Mouse (Mus musculus) bone marrow, adult 2 months (tissue): ENCODE data around the gene Tbce. TPM values are rescaled to one million over a fixed set of nuclear protein-coding genes. Genes with fewer than 3 reads are reported as not detected.

Experiments
- H3K27ac ChIP-seq: fragments of 200-500 bp; 2 replicates; pipeline ENCODE4 v1.5.1; 2012; ENCODE audit warnings: low read depth, mild to moderate bottlenecking, control low read depth, inconsistent platforms, low read length; ENCODE audit not compliant: control insufficient read depth, poor library complexity, insufficient read depth
- H3K4me1 ChIP-seq: fragments of 200-500 bp; 2 replicates; pipeline ENCODE4 v1.6.1; 2011; ENCODE audit warnings: low read length; ENCODE audit not compliant: control insufficient read depth, insufficient read depth
- H3K4me3 ChIP-seq: fragments of 200-500 bp; replicated peaks from 2 replicates; pipeline ENCODE3; 2011; ENCODE audit warnings: mild to moderate bottlenecking, low read depth, low read length, control low read depth; ENCODE audit not compliant: control insufficient read depth
- CTCF ChIP-seq: fragments of 200-500 bp; IDR thresholded peaks from 2 replicates; pipeline ENCODE4 v1.5.1; 2011; ENCODE audit warnings: low read length, control low read depth; ENCODE audit not compliant: control insufficient read depth, insufficient read depth
- POLR2A ChIP-seq: fragments of 200-500 bp; IDR thresholded peaks from 2 replicates; pipeline ENCODE4 v1.6.1; 2011; ENCODE audit warnings: low read depth, mild to moderate bottlenecking, control low read depth, low read length, borderline replicate concordance; ENCODE audit not compliant: control insufficient read depth
- WGBS: fragments of 180-500 bp; shearing (Covaris S2); methylation state at CpG from one replicate; pipeline ENCODE4 v1.1.7; 2018; 5-methylcytosine and 5-hydroxymethylcytosine counted together
- polyA plus RNA-seq: library from polyadenylated mRNA; stranded (reverse); fragments of >200 nt; gene quantifications from 2 replicates; pipeline ENCODE4 v1.2.4, GENCODE M21; 2011; ENCODE audit warnings: low replicate concordance; ENCODE audit not compliant: missing spikeins, insufficient read depth, insufficient read length

The Tbce gene
- 54.5 and 159 TPM in 2 replicates for polyA plus RNA-seq

- no peaks in the 10 kb centered on the region for H3K4me1 ChIP-seq
- under 1% methylated on average over 35 of the region's 35 CpGs for WGBS
Measured at GRCm38 (mm10) chr13:14039292-14039965, at the start of gene Tbce. TSS of gene Tbce (minus strand) at chr13:14039638.

GRCm38 (mm10) chr13:14088669-14089068, 49.2 kb upstream of the Tbce start:
- TF ChIP-seq POLR2A (no peak), CTCF (no peak)
- Histone ChIP-seq H3K4me3 (no peak overlapping the region), H3K27ac (no peak overlapping the region), H3K4me1 (no peaks in the 10 kb centered on the region)
- 82% methylated on average over 1 of the region's 1 CpGs for WGBS

More at GRCm38 (mm10) chr13:14039292-14039965, at the start of gene Tbce:
- Histone ChIP-seq H3K27ac (peak within 1 kb of the TSS; percentile 92), H3K4me3 (peak within 1 kb of the TSS; percentile 86)
- TF ChIP-seq POLR2A (peak; percentile 78), CTCF (peak; percentile 14; the same call in 1 of the 2 replicates)

GRCm38 (mm10) chr13:14075326-14075725, 35.9 kb upstream of the Tbce start:
- Histone ChIP-seq H3K27ac (no peak overlapping the region), H3K4me1 (no peaks in the 10 kb centered on the region), H3K4me3 (no peak overlapping the region)
- TF ChIP-seq POLR2A: no peak
- TF ChIP-seq CTCF: no peak
- WGBS: 67% methylated on average over 1 of the region's 1 CpGs

- Histone ChIP-seq H3K4me3 (no peak overlapping the region), H3K4me1 (no peaks in the 10 kb centered on the region), H3K27ac (no peak overlapping the region)
- 100% methylated on average over 1 of the region's 1 CpGs for WGBS
- TF ChIP-seq CTCF (no peak), POLR2A (no peak)
Measured at GRCm38 (mm10) chr13:14074371-14074770, 34.9 kb upstream of the Tbce start.

GRCm38 (mm10) chr13:14069291-14069690, 29.9 kb upstream of the Tbce start:
- H3K27ac ChIP-seq: no peak overlapping the region
- WGBS: 68% methylated on average over 1 of the region's 1 CpGs
- H3K4me1 ChIP-seq: no peaks in the 10 kb centered on the region; the same call in 1 of the 2 replicates
- no peak overlapping the region for H3K4me3 ChIP-seq
- no peak for TF ChIP-seq POLR2A
- no peak for TF ChIP-seq CTCF

- no peak for TF ChIP-seq POLR2A
- no peak for TF ChIP-seq CTCF
- Histone ChIP-seq H3K4me1 (no peaks in the 10 kb centered on the region; the same call in 1 of the 2 replicates), H3K27ac (no peak overlapping the region), H3K4me3 (no peak overlapping the region)
Measured at GRCm38 (mm10) chr13:14068035-14068434, 28.6 kb upstream of the Tbce start.

GRCm38 (mm10) chr13:14065701-14066100, 26.3 kb upstream of the Tbce start:
- no peak for TF ChIP-seq CTCF
- TF ChIP-seq POLR2A: no peak
- Histone ChIP-seq H3K27ac (no peak overlapping the region), H3K4me1 (no peaks in the 10 kb centered on the region; the same call in 1 of the 2 replicates), H3K4me3 (no peak overlapping the region)
- WGBS: 88% methylated on average over 1 of the region's 1 CpGs

- 4% methylated on average over 9 of the region's 9 CpGs for WGBS
- peak overlapping the region; percentile 97 for H3K27ac ChIP-seq
- H3K4me1 ChIP-seq: no peaks in the 10 kb centered on the region; the same call in 1 of the 2 replicates
- peak overlapping the region; percentile 76 for H3K4me3 ChIP-seq
- TF ChIP-seq POLR2A (no peak), CTCF (no peak)
Measured at GRCm38 (mm10) chr13:14065028-14065380, 25.6 kb upstream of the Tbce start.
